Mouse (Mus musculus): ENCODE measurements around the gene Nrd1. TPM values are rescaled to one million over a fixed set of nuclear protein-coding genes. Genes with fewer than 3 reads are reported as not detected.
A peak's percentile ranks its signal among the peaks of the same experiment; 100 is the strongest.

Gene Nrd1
- polyA plus RNA-seq, 1 experiment, result 130 TPM

DNA sequence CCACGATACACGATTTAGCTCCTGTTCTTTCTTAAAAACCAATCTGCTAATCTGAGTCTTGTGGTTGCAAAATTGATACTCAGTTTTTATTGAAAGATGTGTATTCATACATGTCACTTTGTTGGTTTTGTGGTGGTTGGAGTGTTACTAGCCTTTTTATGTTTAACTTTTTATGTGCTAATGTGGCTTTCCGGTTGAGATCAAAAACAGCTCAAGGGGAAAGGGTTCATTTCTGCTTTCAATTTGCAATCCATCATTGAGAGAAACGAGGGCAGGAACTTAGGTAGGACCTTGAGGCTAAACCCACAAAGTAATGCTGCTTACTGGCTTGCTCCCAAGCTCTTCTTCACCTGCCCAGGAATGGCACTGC lies 13.0 kb upstream of the Nrd1 start:
- H3K4me3 ChIP-seq (ENCODE audit: insufficient read depth, low read length), result no peak overlapping the region
- peaks cover 4% of the 10 kb centered on the region; the same call in 1 of the 2 replicates for H3K4me1 ChIP-seq (ENCODE audit: control insufficient read depth, insufficient read depth, low read length)
- H3K27ac ChIP-seq (ENCODE audit: insufficient read depth, low read depth, low read length), result no peak overlapping the region
- TF ChIP-seq POLR2A (IDR thresholded peaks at IDR 0.05; ENCODE audit: borderline replicate concordance, low read depth, low read length) (no peak), CTCF (IDR thresholded peaks at IDR 0.05; ENCODE audit: low read depth, low read length) (no peak)

DNA sequence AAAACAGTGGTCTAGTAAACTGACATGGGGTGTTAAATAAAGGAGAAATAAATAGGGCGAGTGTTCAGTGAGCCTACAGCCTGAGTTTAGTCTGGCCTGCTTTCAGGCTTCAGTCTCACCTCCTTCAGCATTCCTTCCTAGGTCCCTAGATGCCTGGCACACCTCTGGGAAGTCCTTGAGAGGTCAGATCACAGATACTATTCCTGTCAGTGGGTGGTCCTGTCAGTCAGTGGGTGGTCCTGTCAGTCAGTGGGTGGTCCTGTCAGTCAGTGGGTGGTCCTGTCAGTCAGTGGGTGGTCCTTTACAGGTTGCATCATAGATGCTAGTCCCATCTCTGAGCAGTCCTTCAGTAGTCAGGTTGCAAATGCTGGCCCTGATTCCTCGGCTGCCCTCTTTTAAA lies 11.0 kb upstream of the Nrd1 start:
- H3K4me1 ChIP-seq (ENCODE audit: control insufficient read depth, insufficient read depth, low read length), result peaks cover 4% of the 10 kb centered on the region; the same call in 1 of the 2 replicates
- no peak for TF ChIP-seq POLR2A (IDR thresholded peaks at IDR 0.05; ENCODE audit: borderline replicate concordance, low read depth, low read length)
- no peak for TF ChIP-seq CTCF (IDR thresholded peaks at IDR 0.05; ENCODE audit: low read depth, low read length)
- H3K27ac ChIP-seq (ENCODE audit: insufficient read depth, low read depth, low read length), result no peak overlapping the region
- no peak overlapping the region for H3K4me3 ChIP-seq (ENCODE audit: insufficient read depth, low read length)

DNA sequence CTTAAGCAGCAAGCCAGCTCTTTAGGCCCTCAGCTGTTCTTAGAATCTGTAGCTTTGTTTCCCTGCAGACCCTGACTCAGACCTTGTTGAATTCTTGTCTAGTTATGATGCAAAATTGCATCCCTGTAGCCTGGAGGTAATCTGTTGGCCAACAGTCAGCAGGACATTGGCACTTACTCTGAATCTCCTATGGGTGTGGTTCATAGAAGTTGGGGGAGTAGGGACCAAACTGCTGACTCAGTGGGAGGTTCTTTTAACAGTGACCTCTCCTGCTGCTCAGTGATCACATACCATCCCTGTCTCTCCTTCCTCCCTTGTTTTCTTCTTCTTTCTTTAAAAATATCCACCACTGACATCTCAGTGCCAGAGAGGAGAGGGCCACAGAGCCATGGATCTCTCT lies 10.4 kb upstream of the Nrd1 start:
- Histone ChIP-seq H3K4me1 (ENCODE audit: control insufficient read depth, insufficient read depth, low read length) (peaks cover 4% of the 10 kb centered on the region; the same call in 1 of the 2 replicates), H3K27ac (ENCODE audit: insufficient read depth, low read depth, low read length) (no peak overlapping the region), H3K4me3 (ENCODE audit: insufficient read depth, low read length) (no peak overlapping the region)
- TF ChIP-seq CTCF (IDR thresholded peaks at IDR 0.05; ENCODE audit: low read depth, low read length), result no peak
- no peak for TF ChIP-seq POLR2A (IDR thresholded peaks at IDR 0.05; ENCODE audit: borderline replicate concordance, low read depth, low read length)

DNA sequence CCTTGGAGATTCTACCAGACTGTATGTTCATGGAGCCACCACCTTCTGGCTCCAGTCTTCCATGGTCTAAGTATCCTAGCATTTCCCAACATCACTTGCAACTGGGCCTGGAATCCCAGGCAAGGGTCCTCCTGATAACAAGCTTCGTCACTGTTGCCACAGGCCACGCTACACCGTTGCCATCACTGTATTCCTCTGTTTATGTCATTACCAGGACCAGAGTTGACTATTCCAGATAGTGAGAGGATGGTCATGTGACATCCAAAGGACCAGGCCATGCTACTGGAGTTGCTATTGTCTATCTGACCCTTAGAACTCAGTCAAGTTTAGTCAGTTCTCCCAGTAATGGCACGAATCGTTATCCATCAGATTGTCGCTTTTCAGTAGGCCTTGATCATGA lies 9.9 kb upstream of the Nrd1 start:
- TF ChIP-seq CTCF (IDR thresholded peaks at IDR 0.05; ENCODE audit: low read depth, low read length) (no peak), POLR2A (IDR thresholded peaks at IDR 0.05; ENCODE audit: borderline replicate concordance, low read depth, low read length) (no peak)
- H3K27ac ChIP-seq (ENCODE audit: insufficient read depth, low read depth, low read length), result no peak overlapping the region
- H3K4me1 ChIP-seq (ENCODE audit: control insufficient read depth, insufficient read depth, low read length), result peaks cover 4% of the 10 kb centered on the region; the same call in 1 of the 2 replicates
- H3K4me3 ChIP-seq (ENCODE audit: insufficient read depth, low read length), result no peak overlapping the region

DNA sequence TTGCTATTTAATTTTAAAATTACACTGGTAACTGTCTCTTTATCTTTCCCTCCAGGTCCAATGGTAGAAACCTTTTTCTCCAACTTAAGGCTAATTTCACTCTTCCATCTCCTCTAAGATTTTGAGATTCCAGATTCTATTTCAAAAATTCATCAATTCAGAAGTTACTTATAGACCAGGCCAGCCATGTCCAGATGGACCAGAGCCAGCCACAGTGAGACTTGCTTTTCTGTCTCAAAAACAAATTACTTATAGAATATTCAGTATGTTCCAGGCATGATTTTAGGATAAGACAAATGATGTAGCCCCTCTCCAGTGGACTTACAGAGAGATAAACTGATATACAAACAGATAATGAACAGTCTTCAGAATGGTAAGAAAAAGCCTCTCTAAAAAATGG lies 8.6 kb upstream of the Nrd1 start:
- Histone ChIP-seq H3K27ac (ENCODE audit: insufficient read depth, low read depth, low read length) (no peak overlapping the region), H3K4me1 (ENCODE audit: control insufficient read depth, insufficient read depth, low read length) (peaks cover 4% of the 10 kb centered on the region; the same call in 1 of the 2 replicates), H3K4me3 (ENCODE audit: insufficient read depth, low read length) (no peak overlapping the region)
- TF ChIP-seq CTCF (IDR thresholded peaks at IDR 0.05; ENCODE audit: low read depth, low read length) (no peak), POLR2A (IDR thresholded peaks at IDR 0.05; ENCODE audit: borderline replicate concordance, low read depth, low read length) (no peak)

DNA sequence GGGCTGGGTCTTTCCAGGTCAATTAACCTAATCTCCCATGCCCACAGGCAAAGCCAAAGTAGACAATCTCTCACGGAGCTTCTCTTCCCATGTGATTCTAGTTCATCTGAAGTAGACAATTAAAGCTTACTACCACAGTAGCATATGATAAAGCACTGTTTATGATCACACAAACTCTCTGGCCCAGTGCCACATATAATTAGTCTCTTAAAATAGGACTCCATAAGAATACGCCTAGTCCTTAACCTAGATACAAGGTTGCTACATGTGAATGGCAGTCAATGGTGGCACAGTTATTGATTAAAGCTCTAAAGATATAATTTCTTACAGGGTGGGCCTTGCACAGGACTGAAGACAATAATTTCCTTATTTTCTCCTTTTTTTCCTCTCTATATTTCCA lies 7.5 kb upstream of the Nrd1 start:
- TF ChIP-seq POLR2A (IDR thresholded peaks at IDR 0.05; ENCODE audit: borderline replicate concordance, low read depth, low read length), result no peak
- TF ChIP-seq CTCF (IDR thresholded peaks at IDR 0.05; ENCODE audit: low read depth, low read length), result no peak
- no peak overlapping the region for H3K27ac ChIP-seq (ENCODE audit: insufficient read depth, low read depth, low read length)
- peaks cover 4% of the 10 kb centered on the region; the same call in 1 of the 2 replicates for H3K4me1 ChIP-seq (ENCODE audit: control insufficient read depth, insufficient read depth, low read length)
- H3K4me3 ChIP-seq (ENCODE audit: insufficient read depth, low read length), result no peak overlapping the region

DNA sequence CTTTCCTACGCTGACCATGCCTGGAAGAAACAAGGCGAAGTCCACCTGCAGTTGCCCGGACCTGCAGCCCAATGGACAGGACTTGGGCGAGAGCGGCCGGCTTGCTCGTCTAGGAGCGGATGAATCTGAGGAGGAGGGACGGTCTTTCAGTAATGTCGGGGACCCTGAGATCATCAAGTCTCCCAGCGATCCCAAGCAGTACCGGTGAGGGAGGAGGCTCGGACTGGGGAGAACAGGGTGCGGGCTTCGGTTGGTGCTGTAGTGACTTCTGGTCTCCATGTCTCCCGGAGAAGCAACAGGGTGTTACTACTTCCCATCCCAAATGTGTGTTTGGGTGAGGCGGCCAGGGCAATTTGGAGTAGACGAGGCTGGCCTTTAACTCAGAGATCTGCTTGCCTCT lies 506 bp downstream of the Nrd1 start:
- H3K27ac ChIP-seq (ENCODE audit: insufficient read depth, low read depth, low read length), result peak overlapping the region; percentile 73
- TF ChIP-seq CTCF (IDR thresholded peaks at IDR 0.05; ENCODE audit: low read depth, low read length) (no peak), POLR2A (IDR thresholded peaks at IDR 0.05; ENCODE audit: borderline replicate concordance, low read depth, low read length) (no peak)

DNA sequence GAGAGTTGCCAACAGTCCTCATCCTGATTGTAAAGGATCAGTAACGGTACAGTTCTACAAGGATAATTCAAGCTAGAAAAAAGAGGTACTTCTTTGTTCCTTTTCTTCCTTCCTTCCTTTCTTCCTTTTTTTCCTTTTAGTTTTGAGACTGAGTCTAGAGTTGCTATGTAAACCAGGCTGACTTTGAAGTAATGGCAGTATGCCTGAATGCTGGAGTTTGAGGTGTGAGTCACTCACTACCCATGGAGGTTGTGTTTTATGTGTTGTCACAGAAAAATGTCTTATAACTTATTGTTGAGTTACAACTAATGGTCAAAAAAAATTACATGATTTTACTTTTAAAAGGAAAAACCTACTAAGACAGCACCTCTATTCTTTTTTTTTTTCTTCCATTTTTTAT lies 7.6 kb downstream of the Nrd1 start:
- no peak for TF ChIP-seq CTCF (IDR thresholded peaks at IDR 0.05; ENCODE audit: low read depth, low read length)
- no peak for TF ChIP-seq POLR2A (IDR thresholded peaks at IDR 0.05; ENCODE audit: borderline replicate concordance, low read depth, low read length)

More for the DNA sequence above, 506 bp downstream of the Nrd1 start:
- Histone ChIP-seq H3K4me1 (ENCODE audit: control insufficient read depth, insufficient read depth, low read length) (peaks cover 5% of the 10 kb centered on the region), H3K4me3 (ENCODE audit: insufficient read depth, low read length) (peak overlapping the region; percentile 72)

DNA sequence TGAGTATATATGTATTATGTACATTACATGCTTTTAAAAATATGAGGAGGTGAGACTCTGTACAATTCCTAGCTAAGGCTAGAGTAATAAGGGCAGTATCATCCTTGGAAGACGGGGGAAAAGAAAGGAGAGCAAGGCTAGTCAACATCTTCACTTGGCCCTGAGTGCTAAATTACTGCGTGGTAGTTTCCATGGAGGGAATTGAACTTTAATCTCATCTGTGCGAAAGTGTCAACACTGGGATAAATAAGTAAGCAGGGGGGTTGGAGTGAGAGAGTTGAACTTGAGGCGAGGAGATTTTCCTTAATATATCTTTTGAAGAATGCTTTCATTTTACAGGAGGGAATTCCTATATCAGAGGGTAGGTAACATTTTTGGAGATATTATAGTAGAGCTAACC lies 13.6 kb downstream of the Nrd1 start:
- no peak for TF ChIP-seq POLR2A (IDR thresholded peaks at IDR 0.05; ENCODE audit: borderline replicate concordance, low read depth, low read length)
- TF ChIP-seq CTCF (IDR thresholded peaks at IDR 0.05; ENCODE audit: low read depth, low read length), result no peak
- Histone ChIP-seq H3K27ac (ENCODE audit: insufficient read depth, low read depth, low read length) (no peak overlapping the region), H3K4me3 (ENCODE audit: insufficient read depth, low read length) (no peak overlapping the region), H3K4me1 (ENCODE audit: control insufficient read depth, insufficient read depth, low read length) (peaks cover 11% of the 10 kb centered on the region)

More for the DNA sequence above, 7.6 kb downstream of the Nrd1 start:
- Histone ChIP-seq H3K4me1 (ENCODE audit: control insufficient read depth, insufficient read depth, low read length) (peaks cover 7% of the 10 kb centered on the region), H3K27ac (ENCODE audit: insufficient read depth, low read depth, low read length) (no peak overlapping the region), H3K4me3 (ENCODE audit: insufficient read depth, low read length) (no peak overlapping the region)

DNA sequence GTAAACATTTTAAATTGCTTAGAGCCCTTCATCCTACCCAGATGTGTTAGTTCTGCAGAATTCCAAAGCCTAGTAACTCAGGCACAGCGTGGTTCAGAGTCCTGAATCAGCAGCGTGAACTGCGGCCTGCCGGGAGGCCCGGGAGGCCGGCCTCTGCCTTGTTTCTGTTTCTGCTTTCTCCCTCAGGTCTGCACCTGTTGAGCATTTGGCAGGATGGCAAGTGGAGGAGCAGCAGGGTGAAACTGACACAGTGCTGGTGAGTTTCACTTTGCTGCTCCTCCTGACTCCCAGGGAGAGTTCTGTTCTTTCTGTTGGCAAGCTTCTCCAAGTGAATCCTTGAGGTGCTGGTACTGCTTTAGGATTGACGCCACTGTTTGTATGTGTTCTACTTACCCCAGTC lies 17.0 kb downstream of the Nrd1 start:
- peaks cover 14% of the 10 kb centered on the region for H3K4me1 ChIP-seq (ENCODE audit: control insufficient read depth, insufficient read depth, low read length)
- TF ChIP-seq CTCF (IDR thresholded peaks at IDR 0.05; ENCODE audit: low read depth, low read length) (no peak), POLR2A (IDR thresholded peaks at IDR 0.05; ENCODE audit: borderline replicate concordance, low read depth, low read length) (no peak)
- H3K4me3 ChIP-seq (ENCODE audit: insufficient read depth, low read length), result no peak overlapping the region

DNA sequence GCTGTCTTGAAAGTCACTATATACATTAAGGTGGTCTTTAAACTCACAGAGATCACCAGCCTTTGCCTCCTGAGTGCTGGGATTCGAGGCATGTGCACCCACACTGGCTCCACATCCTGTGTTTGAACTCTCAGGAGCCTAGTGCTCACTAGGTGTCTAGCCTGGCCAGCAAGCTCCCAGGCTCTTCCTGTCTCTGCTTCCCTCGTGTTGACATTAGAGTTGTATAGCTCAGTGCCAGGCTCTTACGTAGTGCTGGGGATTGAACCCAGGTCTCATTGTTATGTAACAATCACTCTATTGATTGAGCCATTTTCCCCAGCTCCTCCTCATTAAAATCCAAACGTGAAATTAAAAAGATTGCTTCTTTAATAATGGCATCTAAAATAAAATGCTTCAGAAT lies 18.8 kb downstream of the Nrd1 start:
- peaks cover 14% of the 10 kb centered on the region for H3K4me1 ChIP-seq (ENCODE audit: control insufficient read depth, insufficient read depth, low read length)
- no peak overlapping the region for H3K4me3 ChIP-seq (ENCODE audit: insufficient read depth, low read length)
- no peak overlapping the region for H3K27ac ChIP-seq (ENCODE audit: insufficient read depth, low read depth, low read length)
- TF ChIP-seq CTCF (IDR thresholded peaks at IDR 0.05; ENCODE audit: low read depth, low read length) (no peak), POLR2A (IDR thresholded peaks at IDR 0.05; ENCODE audit: borderline replicate concordance, low read depth, low read length) (no peak)

More for the DNA sequence above, 17.0 kb downstream of the Nrd1 start:
- H3K27ac ChIP-seq (ENCODE audit: insufficient read depth, low read depth, low read length), result no peak overlapping the region
